Mouse (Mus musculus) splenic B cell, adult 2 months (primary cell): Measurements from ENCODE around the gene Mid2.
"Not testable (repeated sequence)": the region's sequence is repeated elsewhere in the genome, so short reads cannot be mapped to it uniquely, and the experiment has no call there.

Source experiments
- DNase-seq: peaks from one replicate; pipeline ENCODE4 v3.0.0-alpha.2; 2011; ENCODE audit warnings: low read depth, low spot score
- H3K27me3 ChIP-seq: 2 replicates; pipeline ENCODE4 v1.6.1; 2012; ENCODE audit warnings: mild to moderate bottlenecking, low read length, moderate library complexity, mixed read lengths; ENCODE audit not compliant: control insufficient read depth, poor library complexity, insufficient read depth, severe bottlenecking
- H3K36me3 ChIP-seq: 2 replicates; pipeline ENCODE4 v1.6.1; 2012; ENCODE audit warnings: mild to moderate bottlenecking, low read length, moderate library complexity, mixed read lengths; ENCODE audit not compliant: control insufficient read depth, poor library complexity, insufficient read depth, severe bottlenecking

Mid2 gene

GRCm38 (mm10) chrX:140664479-140665241, at the start of gene Mid2:
Gene Mid2, plus strand, starts transcription at chrX:140664599.
- Histone ChIP-seq H3K27me3 (no peaks in the 10 kb centered on the region), H3K36me3 (no peaks in the 10 kb centered on the region)
- no peak for DNase-seq

- Histone ChIP-seq H3K36me3 (no peaks in the 10 kb centered on the region), H3K27me3 (no peaks in the 10 kb centered on the region)
- DNase-seq: no peak
Observed at GRCm38 (mm10) chrX:140624875-140625594, 39.4 kb upstream of the Mid2 start.

- no peak for DNase-seq
- no peaks in the 10 kb centered on the region for H3K27me3 ChIP-seq
- no peaks in the 10 kb centered on the region for H3K36me3 ChIP-seq
Observed at GRCm38 (mm10) chrX:140638028-140638427, 26.4 kb upstream of the Mid2 start.

GRCm38 (mm10) chrX:140639592-140639991, 24.8 kb upstream of the Mid2 start:
- no peak for DNase-seq
- Histone ChIP-seq H3K36me3 (no peaks in the 10 kb centered on the region), H3K27me3 (no peaks in the 10 kb centered on the region)

GRCm38 (mm10) chrX:140660731-140661130, 3.7 kb upstream of the Mid2 start:
- Histone ChIP-seq H3K36me3 (no peaks in the 10 kb centered on the region), H3K27me3 (no peaks in the 10 kb centered on the region)
- no peak for DNase-seq

GRCm38 (mm10) chrX:140663516-140663915, 883 bp upstream of the Mid2 start:
- DNase-seq: peak; percentile 5
- no peaks in the 10 kb centered on the region for H3K36me3 ChIP-seq
- H3K27me3 ChIP-seq: no peaks in the 10 kb centered on the region

- Histone ChIP-seq H3K27me3 (no peaks in the 10 kb centered on the region), H3K36me3 (no peaks in the 10 kb centered on the region)
- no peak for DNase-seq
Observed at GRCm38 (mm10) chrX:140665242-140665810, 927 bp downstream of the Mid2 start.

- no peaks in the 10 kb centered on the region for H3K36me3 ChIP-seq
- no peak for DNase-seq
- H3K27me3 ChIP-seq: no peaks in the 10 kb centered on the region
Observed at GRCm38 (mm10) chrX:140675444-140675843, 11.0 kb downstream of the Mid2 start.

- H3K36me3 ChIP-seq: no peaks in the 10 kb centered on the region
- DNase-seq: no peak
- H3K27me3 ChIP-seq: no peaks in the 10 kb centered on the region
Observed at GRCm38 (mm10) chrX:140688335-140688734, 23.9 kb downstream of the Mid2 start.

- not testable (repeated sequence) for H3K27me3 ChIP-seq, DNase-seq, H3K36me3 ChIP-seq
Observed at GRCm38 (mm10) chrX:140697872-140698463, 33.6 kb downstream of the Mid2 start.

GRCm38 (mm10) chrX:140703224-140703623, 38.8 kb downstream of the Mid2 start:
- H3K27me3 ChIP-seq: no peaks in the 10 kb centered on the region
- DNase-seq: no peak
- H3K36me3 ChIP-seq: no peaks in the 10 kb centered on the region

GRCm38 (mm10) chrX:140706077-140706476, 41.7 kb downstream of the Mid2 start:
- DNase-seq: no peak
- no peaks in the 10 kb centered on the region for H3K27me3 ChIP-seq
- H3K36me3 ChIP-seq: no peaks in the 10 kb centered on the region

GRCm38 (mm10) chrX:140722400-140722799, 58.0 kb downstream of the Mid2 start:
- Histone ChIP-seq H3K36me3 (no peaks in the 10 kb centered on the region), H3K27me3 (no peaks in the 10 kb centered on the region)
- peak; percentile 61 for DNase-seq

GRCm38 (mm10) chrX:140738986-140739385, 74.6 kb downstream of the Mid2 start:
- no peak for DNase-seq
- Histone ChIP-seq H3K36me3 (no peaks in the 10 kb centered on the region), H3K27me3 (no peaks in the 10 kb centered on the region)

- H3K36me3 ChIP-seq: no peaks in the 10 kb centered on the region
- DNase-seq: no peak
- no peaks in the 10 kb centered on the region for H3K27me3 ChIP-seq
Observed at GRCm38 (mm10) chrX:140743213-140743612, 78.8 kb downstream of the Mid2 start.
